Mouse (Mus musculus) neural tube, embryonic 12.5 days (tissue): ENCODE measurements around the gene Aoc1. TPM values are rescaled to one million over a fixed set of nuclear protein-coding genes. Genes with fewer than 3 reads are reported as not detected.

ENCODE experiments used
- ATAC-seq: fragments of 200-750 bp; cut with Nextera tagmentation; 2 replicates; pipeline ENCODE4 v1.8.0; 2017; ENCODE audit warnings: low read depth, mild to moderate bottlenecking, moderate TSS enrichment, moderate library complexity; ENCODE audit not compliant: low FRiP score
- H3K27ac ChIP-seq: fragments of 300-500 bp; sonication (generic); 2 replicates; pipeline ENCODE4 v1.5.1; 2016
- H3K27me3 ChIP-seq: fragments of 300-500 bp; sonication (generic); replicated peaks from 2 replicates; pipeline ENCODE4 v1.6.1; 2016; ENCODE audit warnings: mild to moderate bottlenecking
- H3K36me3 ChIP-seq: fragments of 300-500 bp; sonication (generic); 2 replicates; pipeline ENCODE4 v1.6.1; 2016; ENCODE audit warnings: mild to moderate bottlenecking
- H3K4me1 ChIP-seq: fragments of 300-500 bp; sonication (generic); 2 replicates; pipeline ENCODE4 v1.6.1; 2016
- H3K4me2 ChIP-seq: fragments of 300-500 bp; sonication (generic); replicated peaks from 2 replicates; pipeline ENCODE4 v1.6.1; 2016; ENCODE audit warnings: mild to moderate bottlenecking
- H3K4me3 ChIP-seq: fragments of 300-500 bp; sonication (generic); 2 replicates; pipeline ENCODE4 v1.5.1; 2016
- H3K9ac ChIP-seq: fragments of 300-500 bp; sonication (generic); 2 replicates; pipeline ENCODE4 v1.6.1; 2016; ENCODE audit warnings: mild to moderate bottlenecking
- H3K9me3 ChIP-seq: fragments of 300-500 bp; sonication (generic); 2 replicates; pipeline ENCODE4 v1.6.1; 2016; ENCODE audit warnings: mild to moderate bottlenecking
- WGBS: fragments of 180-500 bp; shearing (Covaris S2); methylation state at CpG from one replicate; pipeline ENCODE4 v1.1.7; 2016; 5-methylcytosine and 5-hydroxymethylcytosine counted together
- polyA plus RNA-seq: library from polyadenylated mRNA; unstranded; fragments of >200 nt; fragmentation: Nextera tagmentation; extraction: Ambion mirVana; gene quantifications from 2 replicates; pipeline ENCODE4 v1.2.1, GENCODE M21; 2016

The Aoc1 gene
- 0.19 TPM in 1 of 2 replicates, not detected in the other for polyA plus RNA-seq

GRCm38 (mm10) chr6:48872596-48872995 is at the start of gene Aoc1:
Aoc1 (plus strand) TSS chr6:48872896.
- WGBS, result 85% methylated on average over 5 of the region's 5 CpGs
- no peaks in the 10 kb centered on the region for H3K4me1 ChIP-seq
- no peak within 1 kb of the TSS for H3K4me3 ChIP-seq
- no peaks in the 10 kb centered on the region for H3K36me3 ChIP-seq
- no peak within 1 kb of the TSS for H3K27ac ChIP-seq
- no peak within 1 kb of the TSS for H3K4me2 ChIP-seq
- no peak for ATAC-seq
- no peaks in the 10 kb centered on the region for H3K9me3 ChIP-seq
- H3K27me3 ChIP-seq, result 0 out of 2 replicates have a peak, but pooled peaks cover 7% of the 10 kb centered on the region
- H3K9ac ChIP-seq, result no peak within 1 kb of the TSS

DNA sequence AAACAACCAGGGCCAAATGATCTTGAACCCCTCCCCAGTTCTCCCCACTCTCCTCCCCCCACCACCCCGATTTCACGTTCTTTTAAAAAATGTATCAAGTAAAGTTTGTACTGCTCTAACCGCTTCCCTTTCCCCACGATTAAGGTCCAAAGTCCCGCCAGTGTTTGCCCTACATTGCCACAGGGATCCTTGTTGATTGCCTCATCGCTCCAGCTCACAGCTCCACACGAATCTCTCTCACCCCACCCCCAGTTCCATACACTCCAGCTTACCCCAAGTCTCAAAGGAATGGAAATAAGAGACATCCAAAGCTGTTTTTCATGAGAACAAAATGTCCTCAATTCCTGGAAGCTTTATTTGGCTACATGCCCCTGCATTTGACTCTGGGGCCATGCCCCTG is 47.7 kb upstream of the Aoc1 start:
- H3K27me3 ChIP-seq, result no peaks in the 10 kb centered on the region
- no peak overlapping the region for H3K4me2 ChIP-seq
- no peaks in the 10 kb centered on the region for H3K4me1 ChIP-seq
- no peak for ATAC-seq
- 69% methylated on average over 7 of the region's 7 CpGs for WGBS
- no peaks in the 10 kb centered on the region for H3K36me3 ChIP-seq
- H3K4me3 ChIP-seq, result no peak overlapping the region
- no peaks in the 10 kb centered on the region for H3K9me3 ChIP-seq
- no peak overlapping the region for H3K27ac ChIP-seq
- H3K9ac ChIP-seq, result no peak overlapping the region

DNA sequence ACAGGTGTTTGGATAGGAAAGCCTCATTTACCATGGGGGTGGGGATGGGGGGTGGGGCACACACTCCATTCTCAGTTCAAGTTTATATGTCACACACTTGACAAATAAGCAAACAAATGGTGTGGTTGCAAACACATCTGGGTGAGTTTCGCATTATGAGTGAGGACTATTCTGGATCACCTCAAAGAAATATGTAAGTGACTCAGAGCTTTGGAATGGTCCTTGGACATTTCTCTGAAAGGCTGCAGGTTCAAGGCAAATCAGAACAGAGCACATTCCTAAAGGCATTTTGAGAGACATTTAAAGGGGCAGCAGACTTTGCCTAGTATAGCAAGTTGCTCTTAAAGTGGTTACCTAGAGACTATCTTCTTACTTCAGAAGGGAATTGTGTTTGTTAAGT is 43.7 kb upstream of the Aoc1 start:
- Histone ChIP-seq H3K9me3 (no peaks in the 10 kb centered on the region), H3K4me3 (no peak overlapping the region), H3K4me1 (no peaks in the 10 kb centered on the region), H3K4me2 (no peak overlapping the region), H3K36me3 (no peaks in the 10 kb centered on the region), H3K27ac (no peak overlapping the region), H3K27me3 (no peaks in the 10 kb centered on the region), H3K9ac (no peak overlapping the region)
- WGBS, result 85% methylated on average over 1 of the region's 1 CpGs
- ATAC-seq, result no peak

- no peak overlapping the region for H3K9ac ChIP-seq
- no peak for ATAC-seq
- H3K4me3 ChIP-seq, result no peak overlapping the region
- no peaks in the 10 kb centered on the region for H3K9me3 ChIP-seq
- no peaks in the 10 kb centered on the region for H3K27me3 ChIP-seq
- H3K27ac ChIP-seq, result no peak overlapping the region
- no peak overlapping the region for H3K4me2 ChIP-seq
- H3K4me1 ChIP-seq, result no peaks in the 10 kb centered on the region
- H3K36me3 ChIP-seq, result 0 out of 2 replicates have a peak, but pooled peaks cover 3% of the 10 kb centered on the region
Observed at GRCm38 (mm10) chr6:48829651-48830050, 43.0 kb upstream of the Aoc1 start.

DNA sequence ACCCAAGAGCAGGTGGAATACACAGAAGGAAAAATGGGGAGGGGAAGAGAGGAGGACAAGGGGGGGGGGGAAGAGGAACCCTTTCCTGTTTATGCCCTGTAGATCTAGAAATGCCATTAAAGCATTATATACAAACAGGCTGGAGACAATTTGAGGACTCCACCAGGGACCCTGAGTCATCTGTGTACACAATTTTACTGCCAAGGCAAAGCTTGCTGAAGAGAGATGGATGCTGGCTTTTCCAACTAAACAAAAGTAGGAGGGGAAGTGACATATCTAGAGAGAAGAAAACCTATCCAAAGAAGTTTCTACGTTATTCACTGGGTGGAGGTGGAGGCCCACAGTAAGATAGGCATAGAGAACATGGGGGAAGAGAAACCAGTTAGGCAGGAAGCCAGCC is 42.5 kb upstream of the Aoc1 start:
- Histone ChIP-seq H3K36me3 (0 out of 2 replicates have a peak, but pooled peaks cover 3% of the 10 kb centered on the region), H3K4me3 (no peak overlapping the region), H3K4me1 (no peaks in the 10 kb centered on the region), H3K9ac (no peak overlapping the region), H3K27ac (no peak overlapping the region), H3K27me3 (no peaks in the 10 kb centered on the region), H3K9me3 (no peaks in the 10 kb centered on the region), H3K4me2 (no peak overlapping the region)
- no peak for ATAC-seq
- WGBS, result 78% methylated on average over 1 of the region's 1 CpGs

GRCm38 (mm10) chr6:48831141-48831540 is 41.6 kb upstream of the Aoc1 start:
- Histone ChIP-seq H3K4me1 (no peaks in the 10 kb centered on the region), H3K27ac (no peak overlapping the region)
- ATAC-seq, result no peak

DNA sequence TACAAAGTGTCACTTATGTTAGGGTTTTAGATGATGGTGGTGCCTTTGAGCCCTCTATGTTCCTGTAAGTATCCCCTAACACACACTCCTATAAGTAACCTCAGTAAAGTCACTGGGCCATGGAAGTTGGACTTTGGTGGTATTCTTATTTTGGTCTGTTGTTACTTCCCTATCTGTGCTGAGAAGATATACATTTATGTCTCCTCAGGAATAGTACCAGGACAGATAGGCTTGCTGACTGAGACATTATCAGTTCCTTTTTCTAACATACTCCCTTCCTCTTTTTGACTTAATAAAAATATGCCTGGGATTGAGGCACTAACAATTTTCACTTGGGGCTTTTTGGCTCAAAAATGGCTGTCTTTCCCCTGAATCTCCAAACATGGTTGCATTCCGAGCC is 40.3 kb upstream of the Aoc1 start:
- ATAC-seq, result no peak
- H3K27me3 ChIP-seq, result no peaks in the 10 kb centered on the region
- H3K4me2 ChIP-seq, result no peak overlapping the region
- H3K27ac ChIP-seq, result no peak overlapping the region
- no peak overlapping the region for H3K9ac ChIP-seq
- WGBS, result 91% methylated on average over 1 of the region's 1 CpGs
- H3K9me3 ChIP-seq, result no peaks in the 10 kb centered on the region
- 0 out of 2 replicates have a peak, but pooled peaks cover 3% of the 10 kb centered on the region for H3K36me3 ChIP-seq
- H3K4me3 ChIP-seq, result no peak overlapping the region
- H3K4me1 ChIP-seq, result no peaks in the 10 kb centered on the region

More at GRCm38 (mm10) chr6:48831141-48831540, 41.6 kb upstream of the Aoc1 start:
- Histone ChIP-seq H3K4me2 (no peak overlapping the region), H3K4me3 (no peak overlapping the region), H3K9ac (no peak overlapping the region), H3K36me3 (0 out of 2 replicates have a peak, but pooled peaks cover 3% of the 10 kb centered on the region), H3K9me3 (no peaks in the 10 kb centered on the region), H3K27me3 (no peaks in the 10 kb centered on the region)
- WGBS, result 89% methylated on average over 5 of the region's 5 CpGs

GRCm38 (mm10) chr6:48833515-48833914 is 39.2 kb upstream of the Aoc1 start:
- Histone ChIP-seq H3K4me2 (no peak overlapping the region), H3K36me3 (0 out of 2 replicates have a peak, but pooled peaks cover 3% of the 10 kb centered on the region), H3K27ac (no peak overlapping the region), H3K4me3 (no peak overlapping the region), H3K9ac (no peak overlapping the region), H3K27me3 (no peaks in the 10 kb centered on the region), H3K9me3 (no peaks in the 10 kb centered on the region), H3K4me1 (no peaks in the 10 kb centered on the region)
- no peak for ATAC-seq
- 91% methylated on average over 4 of the region's 4 CpGs for WGBS

- Histone ChIP-seq H3K27me3 (no peaks in the 10 kb centered on the region), H3K9me3 (no peaks in the 10 kb centered on the region), H3K27ac (no peak overlapping the region), H3K4me3 (no peak overlapping the region), H3K4me1 (peaks cover 5% of the 10 kb centered on the region; the same call in 1 of the 2 replicates), H3K9ac (no peak overlapping the region), H3K36me3 (0 out of 2 replicates have a peak, but pooled peaks cover 3% of the 10 kb centered on the region), H3K4me2 (no peak overlapping the region)
- 88% methylated on average over 5 of the region's 5 CpGs for WGBS
- no peak for ATAC-seq
Observed at GRCm38 (mm10) chr6:48835241-48835640, 37.5 kb upstream of the Aoc1 start.

DNA sequence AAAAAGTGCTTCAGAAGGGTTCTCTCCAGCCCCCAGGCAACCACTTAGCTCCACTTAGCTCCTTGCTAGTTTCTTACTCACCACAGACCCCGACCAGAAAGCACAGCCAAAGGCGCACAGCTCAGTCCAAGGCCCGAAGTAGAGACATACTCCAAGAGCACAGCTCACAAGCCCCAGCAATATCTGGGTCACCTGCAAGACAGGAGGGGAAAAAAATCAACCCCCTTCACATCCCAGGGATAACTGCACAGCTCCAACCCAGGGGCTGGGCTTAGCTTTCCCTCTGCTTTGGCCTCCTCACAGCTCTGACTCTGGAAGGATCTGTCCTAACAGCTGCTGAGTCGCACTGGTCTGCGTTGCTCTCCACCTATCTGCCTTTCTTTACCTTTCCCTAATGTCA is 36.5 kb upstream of the Aoc1 start:
- Histone ChIP-seq H3K9ac (no peak overlapping the region), H3K27ac (no peak overlapping the region), H3K27me3 (no peaks in the 10 kb centered on the region), H3K4me2 (no peak overlapping the region), H3K4me1 (peaks cover 14% of the 10 kb centered on the region; the same call in 1 of the 2 replicates), H3K36me3 (0 out of 2 replicates have a peak, but pooled peaks cover 3% of the 10 kb centered on the region), H3K4me3 (no peak overlapping the region), H3K9me3 (no peaks in the 10 kb centered on the region)
- ATAC-seq, result no peak
- WGBS, result 88% methylated on average over 5 of the region's 5 CpGs

GRCm38 (mm10) chr6:48837516-48837915 is 35.2 kb upstream of the Aoc1 start:
- Histone ChIP-seq H3K27ac (no peak overlapping the region), H3K4me2 (no peak overlapping the region), H3K4me1 (peaks cover 24% of the 10 kb centered on the region), H3K4me3 (no peak overlapping the region), H3K9me3 (no peaks in the 10 kb centered on the region), H3K9ac (no peak overlapping the region), H3K36me3 (0 out of 2 replicates have a peak, but pooled peaks cover 3% of the 10 kb centered on the region), H3K27me3 (no peaks in the 10 kb centered on the region)
- ATAC-seq, result no peak
- WGBS, result 88% methylated on average over 7 of the region's 7 CpGs

- 0 out of 2 replicates have a peak, but pooled peaks cover 3% of the 10 kb centered on the region for H3K36me3 ChIP-seq
- no peaks in the 10 kb centered on the region for H3K9me3 ChIP-seq
- no peaks in the 10 kb centered on the region for H3K27me3 ChIP-seq
- no peak for ATAC-seq
- H3K27ac ChIP-seq, result no peak overlapping the region
- no peak overlapping the region for H3K4me3 ChIP-seq
- H3K4me1 ChIP-seq, result peaks cover 24% of the 10 kb centered on the region
- H3K9ac ChIP-seq, result no peak overlapping the region
- no peak overlapping the region for H3K4me2 ChIP-seq
- WGBS, result 76% methylated on average over 6 of the region's 6 CpGs
Observed at GRCm38 (mm10) chr6:48838321-48839080, 34.2 kb upstream of the Aoc1 start.
